Mouse (Mus musculus) thymus, adult 18-20 months (tissue): Measurements from ENCODE around the gene Pip5k1b.

ENCODE experiments used
- DNase-seq, 2 experiments: peaks; one replicate each; pipeline ENCODE4 v3.0.0; 2022; ENCODE audit warnings: mixed read lengths in 2 of 2

The Pip5k1b gene

GRCm38 (mm10) chr19:24514661-24515642 is 40.7 kb downstream of the Pip5k1b start:
- DNase-seq: no peak

GRCm38 (mm10) chr19:24513105-24513843 is 42.4 kb downstream of the Pip5k1b start:
- no peak for DNase-seq

GRCm38 (mm10) chr19:24511939-24512338 is 43.7 kb downstream of the Pip5k1b start:
- DNase-seq: no peak

GRCm38 (mm10) chr19:24509391-24509790 is 46.3 kb downstream of the Pip5k1b start:
- DNase-seq: no peak

GRCm38 (mm10) chr19:24508087-24508767 is 47.4 kb downstream of the Pip5k1b start:
- DNase-seq: no peak

GRCm38 (mm10) chr19:24502736-24503421 is 52.8 kb downstream of the Pip5k1b start:
- DNase-seq: peak in 1 of 2 experiments; percentile 18

GRCm38 (mm10) chr19:24501525-24501924 is 54.1 kb downstream of the Pip5k1b start:
- DNase-seq: no peak

- no peak for DNase-seq
These were observed 55.2 kb downstream of the Pip5k1b start for GRCm38 (mm10) chr19:24500431-24500830.

GRCm38 (mm10) chr19:24499291-24499690 is 56.4 kb downstream of the Pip5k1b start:
- no peak for DNase-seq

- no peak for DNase-seq
These were observed 61.8 kb downstream of the Pip5k1b start for GRCm38 (mm10) chr19:24493887-24494286.

- DNase-seq: no peak
These were observed 63.8 kb downstream of the Pip5k1b start for GRCm38 (mm10) chr19:24491824-24492223.

- no peak for DNase-seq
These were observed 65.4 kb downstream of the Pip5k1b start for GRCm38 (mm10) chr19:24490275-24490674.

GRCm38 (mm10) chr19:24486433-24487296 is 69.0 kb downstream of the Pip5k1b start:
- DNase-seq: no peak

GRCm38 (mm10) chr19:24484612-24485194 is 71.0 kb downstream of the Pip5k1b start:
- DNase-seq: no peak

- no peak for DNase-seq
These were observed 74.8 kb downstream of the Pip5k1b start for GRCm38 (mm10) chr19:24480916-24481315.

GRCm38 (mm10) chr19:24476929-24477882 is 78.5 kb downstream of the Pip5k1b start, which contains the start of gene Fam122a:
Gene Fam122a (minus strand): TSS chr19:24477356.
- DNase-seq: peak; percentile 83

GRCm38 (mm10) chr19:24476461-24476860 is 79.2 kb downstream of the Pip5k1b start:
- peak; percentile 22 to 55 for DNase-seq

- DNase-seq: no peak
These were observed 80.4 kb downstream of the Pip5k1b start for GRCm38 (mm10) chr19:24475281-24475680.

GRCm38 (mm10) chr19:24472512-24472911 is 83.2 kb downstream of the Pip5k1b start:
- no peak for DNase-seq

- no peak for DNase-seq
These were observed 84.1 kb downstream of the Pip5k1b start for GRCm38 (mm10) chr19:24471538-24471937.
